Mouse (Mus musculus) natural killer cell, adult 2 months (primary cell): ENCODE results near the gene Zfp804a.

ENCODE experiments used
- DNase-seq, 2 experiments: peaks; one replicate each; pipeline ENCODE4 v3.0.0; 2022; ENCODE audit warnings: low spot score in 2 of 2

Zfp804a gene

GRCm38 (mm10) chr2:82253382-82253781 is 200.4 kb downstream of the Zfp804a start:
- no peak for DNase-seq

GRCm38 (mm10) chr2:82282591-82283269 is 229.7 kb downstream of the Zfp804a start:
- no peak for DNase-seq

GRCm38 (mm10) chr2:82294932-82295493 is 242.0 kb downstream of the Zfp804a start:
- DNase-seq: no peak
